Mouse (Mus musculus) cerebral cortex, adult 2 months (tissue): ENCODE data around the gene Atp5b.

Experiments
- WGBS: fragments of 180-500 bp; shearing (Covaris S2); methylation state at CpG from one replicate; pipeline ENCODE4 v1.1.7; 2018; 5-methylcytosine and 5-hydroxymethylcytosine counted together

The Atp5b gene

DNA sequence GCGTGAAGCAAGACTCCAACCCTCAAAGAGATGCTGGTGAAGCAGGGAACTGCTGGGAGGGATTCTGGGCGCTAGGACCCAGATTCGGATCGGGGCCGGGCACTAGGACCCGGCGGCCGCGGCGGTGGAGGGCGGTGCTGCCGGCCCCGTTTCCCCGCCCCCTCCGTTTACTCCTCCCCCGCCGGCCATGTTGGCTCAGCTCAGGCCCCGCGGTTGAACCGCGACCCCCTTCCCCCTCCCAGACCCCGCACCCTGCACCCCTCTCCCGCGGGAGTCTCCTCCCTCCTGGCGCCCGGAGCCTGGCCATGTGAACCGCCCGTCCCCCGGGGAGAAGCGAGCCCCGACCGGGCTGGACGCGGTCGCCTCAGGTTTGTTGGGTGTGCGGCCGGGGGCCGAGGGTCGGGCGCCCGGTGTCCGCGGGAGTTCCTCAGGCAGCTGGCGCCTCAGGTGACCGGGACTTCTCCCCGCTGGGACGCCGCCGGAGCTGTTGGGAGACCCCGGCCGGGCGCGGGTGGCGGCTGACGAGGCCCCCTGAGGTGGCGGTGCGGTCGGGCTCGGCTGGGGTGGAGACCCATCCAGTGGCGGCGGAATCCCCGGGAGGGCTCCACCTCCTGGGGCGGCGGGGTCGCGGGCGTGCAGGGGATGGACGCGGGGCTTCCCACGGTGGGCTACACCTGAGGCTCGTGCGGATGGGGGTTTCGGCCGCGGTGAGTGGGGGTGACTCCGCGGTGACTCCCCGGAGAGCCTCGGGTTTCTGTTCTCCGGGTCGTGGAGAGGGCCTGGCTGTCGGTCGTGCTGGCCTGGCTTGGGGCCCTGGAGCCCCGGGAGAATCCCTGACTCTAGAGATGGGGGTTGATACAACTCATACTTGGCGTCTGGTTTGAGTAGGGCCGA lies 13.9 kb downstream of the Atp5b start:
- WGBS, result under 1% methylated on average over 86 of the region's 86 CpGs

GRCm38 (mm10) chr10:128097587-128097971 lies 14.5 kb downstream of the Atp5b start:
- WGBS, result under 1% methylated on average over 13 of the region's 13 CpGs

DNA sequence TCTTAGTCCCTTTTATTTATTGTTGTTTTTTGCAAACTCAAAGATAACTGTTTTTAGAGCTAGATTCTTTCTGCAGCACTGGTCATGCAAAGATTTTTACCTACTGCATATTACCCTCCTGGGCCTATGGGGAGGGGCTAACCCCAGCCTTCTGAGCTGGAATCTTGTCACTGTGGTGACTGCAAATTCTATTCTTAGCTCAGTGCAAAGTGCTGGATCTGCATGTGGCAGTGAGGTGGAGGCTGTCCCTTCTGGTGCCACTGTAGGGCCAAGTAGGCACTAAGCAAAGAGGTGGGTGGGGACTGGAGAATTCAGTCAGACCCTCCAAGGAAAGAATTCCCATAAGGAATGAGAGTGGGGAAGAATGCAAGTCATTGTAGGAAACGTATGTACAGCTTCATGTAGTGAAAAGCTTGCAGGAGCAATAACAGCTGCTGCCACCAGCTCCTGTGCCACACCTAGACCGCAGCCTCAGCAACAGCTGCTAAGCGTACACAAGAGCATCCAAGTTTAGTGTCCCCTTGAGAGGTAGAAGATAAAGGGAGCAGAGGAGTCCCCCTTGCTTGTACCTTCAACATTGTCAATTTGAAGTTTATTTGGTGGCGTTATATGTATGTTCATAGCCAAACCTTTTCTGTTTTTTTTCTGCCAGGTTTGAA lies 27.2 kb downstream of the Atp5b start:
- WGBS, result 67% methylated on average over 4 of the region's 4 CpGs

GRCm38 (mm10) chr10:128123833-128124232 lies 40.8 kb downstream of the Atp5b start:
- WGBS, result 92% methylated on average over 7 of the region's 7 CpGs

DNA sequence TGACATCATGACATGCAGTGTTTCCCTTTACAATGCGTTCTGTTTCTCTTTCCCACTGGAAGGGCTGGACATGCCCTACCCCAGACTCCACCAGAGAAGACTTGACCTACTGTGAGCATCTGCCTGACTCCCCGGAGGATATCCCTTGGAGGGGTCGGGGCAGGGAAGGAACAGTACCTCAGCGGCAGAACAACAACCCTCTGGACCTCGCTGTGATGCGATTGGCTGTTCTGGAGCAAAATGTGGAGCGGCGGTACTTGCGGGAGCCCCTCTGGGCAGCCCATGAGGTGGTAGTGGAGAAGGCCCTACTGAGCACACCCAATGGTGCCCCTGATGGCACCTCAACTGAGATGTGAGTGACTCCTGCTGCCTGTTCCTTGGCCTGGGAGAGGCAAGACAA lies 41.8 kb downstream of the Atp5b start:
- WGBS, result 90% methylated on average over 9 of the region's 9 CpGs

DNA sequence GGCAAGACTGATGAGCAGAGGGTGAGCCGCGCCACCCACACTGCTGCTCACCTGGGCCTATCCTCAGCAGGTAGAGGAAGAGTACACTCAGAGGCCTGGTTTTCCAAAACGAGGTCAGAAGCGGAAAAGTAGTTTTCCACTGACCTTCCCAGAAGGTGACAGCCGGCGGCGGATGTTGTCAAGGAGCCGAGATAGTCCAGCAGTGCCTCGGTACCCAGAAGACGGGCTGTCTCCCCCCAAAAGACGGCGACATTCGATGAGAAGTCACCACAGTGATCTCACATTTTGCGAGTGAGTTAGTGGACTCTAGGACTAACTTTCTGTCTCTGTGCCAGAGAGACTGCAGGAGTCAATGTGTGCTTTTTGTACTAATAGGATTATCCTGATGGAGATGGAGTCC lies 42.9 kb downstream of the Atp5b start:
- WGBS, result 92% methylated on average over 14 of the region's 14 CpGs

- WGBS, result 67% methylated on average over 5 of the region's 5 CpGs
These were observed 44.4 kb downstream of the Atp5b start for GRCm38 (mm10) chr10:128127497-128127896.

- 89% methylated on average over 8 of the region's 8 CpGs for WGBS
These were observed 45.1 kb downstream of the Atp5b start for GRCm38 (mm10) chr10:128128143-128128542.

- 75% methylated on average over 3 of the region's 3 CpGs for WGBS
These were observed 48.2 kb downstream of the Atp5b start for GRCm38 (mm10) chr10:128131297-128131696.

DNA sequence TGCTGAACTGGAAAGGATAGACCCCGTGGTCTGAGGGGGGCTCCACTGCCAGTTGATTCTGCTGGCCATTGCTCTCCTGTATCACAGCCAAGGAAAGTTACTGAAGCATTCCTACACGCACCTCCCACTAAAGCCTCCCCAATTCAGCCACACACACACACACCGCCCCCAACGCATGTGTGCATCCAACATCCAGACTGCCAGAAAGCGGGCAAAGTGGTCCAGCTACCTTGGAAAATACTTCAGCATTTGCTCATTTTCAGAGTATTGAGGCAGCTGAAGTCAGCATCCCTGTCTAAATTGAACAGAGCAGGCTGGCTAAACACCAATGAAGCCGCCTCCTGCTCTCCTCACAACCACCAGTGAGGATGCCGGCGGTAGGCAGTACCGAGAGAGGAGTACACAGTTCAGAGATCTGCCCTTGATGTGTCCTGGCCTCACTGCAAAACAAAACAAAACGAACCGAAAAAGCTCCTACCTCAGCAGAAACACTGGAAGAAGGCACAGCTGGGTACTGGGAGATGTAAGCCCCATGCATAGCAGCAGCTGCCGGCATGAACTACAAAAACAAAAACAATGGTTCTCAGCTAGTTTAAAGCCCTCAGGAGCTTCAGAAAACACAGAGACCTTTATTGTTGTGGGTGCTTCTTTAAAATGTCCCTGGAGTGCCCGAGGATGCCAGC lies 50.7 kb downstream of the Atp5b start:
- WGBS, result 20% methylated on average over 13 of the region's 13 CpGs

DNA sequence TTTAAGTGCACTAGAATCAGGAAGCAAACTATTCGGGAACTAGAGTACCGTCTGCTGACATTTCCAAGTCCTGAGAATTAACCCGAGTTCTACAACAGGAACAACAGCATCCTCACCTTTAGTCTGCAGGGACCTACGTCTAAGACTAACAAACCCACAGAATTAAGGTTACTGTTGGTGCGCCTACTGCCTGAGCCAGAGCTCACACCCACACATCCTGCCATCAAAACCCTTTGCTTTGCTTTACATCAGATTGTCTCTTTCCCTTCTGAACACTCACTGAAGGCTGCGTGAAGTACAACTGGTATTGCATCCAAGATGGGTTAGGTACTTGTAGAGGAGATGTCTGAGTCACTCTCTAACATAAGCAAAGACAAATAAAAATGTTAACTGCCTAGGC lies 52.3 kb downstream of the Atp5b start:
- 57% methylated on average over 6 of the region's 6 CpGs for WGBS
